Mouse (Mus musculus): ENCODE measurements around the gene Prps1l1.

Gene Prps1l1

GRCm38 (mm10) chr12:35025916-35026432 is 41.4 kb downstream of the Prps1l1 start:
- no peak for DNase-seq (ENCODE audit: low read depth, low spot score)

- no peak for DNase-seq (ENCODE audit: low read depth, low spot score)
Measured at GRCm38 (mm10) chr12:35027533-35027932, 43.0 kb downstream of the Prps1l1 start.
